Mouse (Mus musculus): ENCODE data around the gene Akap14. TPM values are rescaled to one million over a fixed set of nuclear protein-coding genes. Genes with fewer than 3 reads are reported as not detected.

Gene Akap14
- total and polyA plus RNA-seq, 3 experiments, result 0.08 TPM; not detected in 2

DNA sequence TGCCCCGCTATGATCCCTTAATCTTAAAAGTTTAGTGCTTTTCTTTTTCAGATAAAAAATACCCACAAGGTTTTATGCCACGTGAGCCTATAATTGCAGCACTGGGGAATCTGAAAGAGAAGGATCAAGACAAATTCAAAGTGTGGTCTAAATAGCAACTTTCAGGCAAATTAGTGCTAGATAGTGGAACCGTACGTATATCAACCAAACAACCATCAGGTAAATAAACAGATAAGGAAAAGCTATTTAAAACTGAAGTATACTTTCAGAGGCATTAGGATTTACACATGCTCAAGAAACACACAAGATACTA is 57.8 kb downstream of the Akap14 start (continued):
- no peak for TF ChIP-seq MYB (IDR thresholded peaks at IDR 0.05; ENCODE audit: low read depth, low read length)
- TF ChIP-seq SIN3A (IDR thresholded peaks at IDR 0.05; ENCODE audit: low read length), result no peak
- no peak for TF ChIP-seq RCOR1 (IDR thresholded peaks at IDR 0.05; ENCODE audit: low read depth, low read length)
- no peak for TF ChIP-seq CHD1 (IDR thresholded peaks at IDR 0.05; ENCODE audit: low read depth, low read length)
- no peak for TF ChIP-seq MAX (IDR thresholded peaks at IDR 0.05; ENCODE audit: low read length)
- no peak for TF ChIP-seq ZNF384 (IDR thresholded peaks at IDR 0.05; ENCODE audit: low read depth, low read length)
- no peak for TF ChIP-seq EP300 (IDR thresholded peaks at IDR 0.05; ENCODE audit: low read depth in 1 of 2, low read length in 2 of 2)
- TF ChIP-seq POLR2AphosphoS5 (IDR thresholded peaks at IDR 0.05; ENCODE audit: borderline replicate concordance, low read depth, low read length), result peak; percentile 75; the same call in 1 of the 2 replicates

DNA sequence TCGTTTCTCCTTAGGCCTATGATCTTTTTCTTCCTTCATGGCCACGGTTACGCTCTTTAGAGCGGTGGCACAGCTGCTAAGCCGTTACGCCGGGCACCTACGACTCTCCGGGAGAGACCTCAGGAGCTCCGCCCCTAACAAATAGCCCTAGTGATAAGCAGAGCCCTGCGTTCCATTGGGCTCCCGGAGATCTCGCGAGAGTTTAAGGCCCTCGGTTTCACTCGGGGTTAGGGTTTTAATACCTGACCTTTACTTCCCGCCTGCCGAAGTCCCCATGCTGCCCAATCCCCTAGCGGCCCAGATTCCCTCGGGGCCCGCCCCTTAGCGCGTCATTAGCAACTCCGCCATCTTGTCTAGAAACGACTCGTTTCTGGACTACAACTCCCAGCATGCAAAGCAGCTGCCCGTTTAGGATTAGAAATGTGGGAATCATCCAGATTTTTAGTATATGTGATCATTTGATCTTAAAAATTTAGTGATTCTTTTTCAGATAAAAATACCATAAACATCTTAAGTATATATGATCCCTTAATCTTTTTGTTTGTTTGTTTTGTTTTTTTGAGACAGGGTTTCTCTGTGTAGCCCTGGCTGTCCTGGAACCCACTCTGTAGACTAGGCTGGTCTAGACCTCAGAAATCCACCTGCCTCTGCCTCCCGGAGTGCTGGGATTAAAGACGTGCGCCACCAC is 58.3 kb downstream of the Akap14 start, which contains the start of gene Upf3b:
Upf3b (minus strand) TSS at position 130 of the 688 bp plus-strand sequence.
- Histone ChIP-seq H3K79me2 (ENCODE audit: control insufficient read depth, insufficient read depth, low read length, poor library complexity) (peaks cover 11% of the 10 kb centered on the region), H3K9me3 (replicated peaks; ENCODE audit: insufficient read depth, low read length) (no peaks in the 10 kb centered on the region), H3K9ac (ENCODE audit: control insufficient read depth, low read depth, low read length, poor library complexity, severe bottlenecking) (peak within 1 kb of the TSS; percentile 74), H3K36me3 (ENCODE audit: control insufficient read depth in 1 of 2, insufficient read depth in 2 of 2, low read length in 2 of 2) (peaks cover 8 to 19% of the 10 kb centered on the region in 2 experiments), H3K4me1 (ENCODE audit: control insufficient read depth in 1 of 2, insufficient read depth in 2 of 2, low read length in 2 of 2) (peaks cover 0 to 2% of the 10 kb centered on the region in 2 experiments; a peak in 2 of 4 replicates), H3K27me3 (ENCODE audit: control insufficient read depth in 1 of 2, insufficient read depth in 2 of 2, low read length in 2 of 2) (no peaks in the 10 kb centered on the region), H3K27ac (ENCODE audit: control insufficient read depth, low read depth, low read length) (peak within 1 kb of the TSS; percentile 79), H3K4me3 (ENCODE audit: control insufficient read depth in 1 of 2, insufficient read depth in 1 of 2, low read depth in 2 of 2, low read length in 2 of 2) (peak within 1 kb of the TSS; percentile 61 to 80)
- peak; percentile 96 for DNase-seq (ENCODE audit: low read depth, low spot score)
- TF ChIP-seq TCF12 (IDR thresholded peaks at IDR 0.05; ENCODE audit: low read depth, low read length) (no peak), NELFE (IDR thresholded peaks at IDR 0.05; ENCODE audit: low read depth, low read length) (peak; percentile 78), GABPA (IDR thresholded peaks at IDR 0.05; ENCODE audit: low read depth, low read length) (no peak), SIN3A (IDR thresholded peaks at IDR 0.05; ENCODE audit: low read length) (peak; percentile 75), MAX (IDR thresholded peaks at IDR 0.05; ENCODE audit: low read length) (peak; percentile 47; the same call in 1 of the 2 replicates), MEF2A (IDR thresholded peaks at IDR 0.05; ENCODE audit: extremely low read depth, insufficient replicate concordance, low read depth, low read length, poor library complexity, severe bottlenecking) (no peak), UBTF (IDR thresholded peaks at IDR 0.05; ENCODE audit: borderline replicate concordance, insufficient read depth, low read depth, low read length) (no peak), MYB (IDR thresholded peaks at IDR 0.05; ENCODE audit: low read depth, low read length) (no peak), ZKSCAN1 (IDR thresholded peaks at IDR 0.05; ENCODE audit: low read depth, low read length) (no peak), ETS1 (IDR thresholded peaks at IDR 0.05; ENCODE audit: low read depth, low read length) (no peak; the same call in 1 of the 2 replicates), MYC (IDR thresholded peaks at IDR 0.05; ENCODE audit: low read depth, low read length) (no peak), KAT2A (conservative IDR thresholded peaks at IDR 0.05; ENCODE audit: low read depth, low read length) (peak; percentile 49; the same call in 1 of the 2 replicates), HCFC1 (IDR thresholded peaks at IDR 0.05; ENCODE audit: low read depth, low read length) (peak; percentile 91), TBP (IDR thresholded peaks at IDR 0.05; ENCODE audit: low read depth, low read length) (peak; percentile 75), USF2 (IDR thresholded peaks at IDR 0.05; ENCODE audit: borderline replicate concordance in 1 of 2, insufficient read depth in 1 of 2, low read depth in 1 of 2, low read length in 2 of 2) (no peak), ZC3H11A (IDR thresholded peaks at IDR 0.05; ENCODE audit: low read depth, low read length) (no peak), JUND (IDR thresholded peaks at IDR 0.05; ENCODE audit: low read depth, low read length) (no peak), EP300 (IDR thresholded peaks at IDR 0.05; ENCODE audit: low read depth in 1 of 2, low read length in 2 of 2) (no peak), CHD1 (IDR thresholded peaks at IDR 0.05; ENCODE audit: low read depth, low read length) (no peak), GATA1 (IDR thresholded peaks at IDR 0.05; ENCODE audit: low read depth, low read length) (peak; percentile 54), MAFK (IDR thresholded peaks at IDR 0.05; ENCODE audit: borderline replicate concordance, low read depth, low read length) (no peak), E2F4 (IDR thresholded peaks at IDR 0.05; ENCODE audit: borderline replicate concordance, low read depth, low read length) (peak; percentile 81), POLR2AphosphoS2 (IDR thresholded peaks at IDR 0.05; ENCODE audit: low read length) (0 out of 2 replicates have a peak, but pooled peaks have one; percentile 28), RAD21 (IDR thresholded peaks at IDR 0.05; ENCODE audit: low read depth, low read length) (no peak), POLR2A (IDR thresholded peaks at IDR 0.05; ENCODE audit: control insufficient read depth in 1 of 2, insufficient read depth in 1 of 2, low read depth in 1 of 2, low read length in 2 of 2, poor library complexity in 1 of 2) (peak; percentile 50 to 86; a peak in 3 of 4 replicates), CHD2 (IDR thresholded peaks at IDR 0.05; ENCODE audit: low read length) (peak; percentile 92), ZMIZ1 (IDR thresholded peaks at IDR 0.05; ENCODE audit: low read depth, low read length) (peak; percentile 71; the same call in 1 of the 2 replicates), USF1 (IDR thresholded peaks at IDR 0.05; ENCODE audit: low read depth, low read length) (no peak), ELF1 (IDR thresholded peaks at IDR 0.05; ENCODE audit: low read depth, low read length) (peak; percentile 34; the same call in 1 of the 2 replicates), CTCF (IDR thresholded peaks at IDR 0.05 in 2 of 3, conservative IDR thresholded peaks at IDR 0.05 in 1 of 3; ENCODE audit: control insufficient read depth in 1 of 3, insufficient read depth in 1 of 3, low read depth in 2 of 3, low read length in 3 of 3, poor library complexity in 1 of 3, severe bottlenecking in 1 of 3) (no peak)

Measured in MEL (cell line).